Mouse (Mus musculus): ENCODE measurements around the gene Chst8.
A peak's percentile ranks its signal among the peaks of the same experiment; 100 is the strongest.

The Chst8 gene

GRCm38 (mm10) chr7:34667874-34668273 is 144.6 kb downstream of the Chst8 start:
- DNase-seq (ENCODE audit: low spot score), result no peak

GRCm38 (mm10) chr7:34663145-34663544 is 149.4 kb downstream of the Chst8 start:
- no peak for DNase-seq (ENCODE audit: low spot score)

- no peak for DNase-seq (ENCODE audit: low spot score)
These were observed 150.3 kb downstream of the Chst8 start for GRCm38 (mm10) chr7:34662227-34662626.

- DNase-seq (ENCODE audit: low spot score), result no peak
These were observed 153.0 kb downstream of the Chst8 start for GRCm38 (mm10) chr7:34659386-34660085.

- DNase-seq (ENCODE audit: low spot score), result no peak
These were observed 155.9 kb downstream of the Chst8 start, which contains the start of gene Kctd15 for GRCm38 (mm10) chr7:34656632-34657031. TSS of gene Kctd15 (minus strand) at chr7:34656732.

GRCm38 (mm10) chr7:34655086-34655839 is 157.2 kb downstream of the Chst8 start:
- DNase-seq (ENCODE audit: low spot score), result peak; percentile 96

GRCm38 (mm10) chr7:34654441-34655085 is 157.9 kb downstream of the Chst8 start:
- DNase-seq (ENCODE audit: low spot score), result peak; percentile 75

GRCm38 (mm10) chr7:34653731-34654440 is 158.6 kb downstream of the Chst8 start:
- peak; percentile 67 for DNase-seq (ENCODE audit: low spot score)

GRCm38 (mm10) chr7:34652751-34653502 is 159.6 kb downstream of the Chst8 start:
- DNase-seq (ENCODE audit: low spot score), result peak; percentile 65

- DNase-seq (ENCODE audit: low spot score), result no peak
These were observed 161.1 kb downstream of the Chst8 start for GRCm38 (mm10) chr7:34651381-34651780.

- peak; percentile 65 for DNase-seq (ENCODE audit: low spot score)
These were observed 165.5 kb downstream of the Chst8 start for GRCm38 (mm10) chr7:34647052-34647451.

- DNase-seq (ENCODE audit: low spot score), result no peak
These were observed 166.2 kb downstream of the Chst8 start for GRCm38 (mm10) chr7:34646144-34646795.

GRCm38 (mm10) chr7:34645623-34646022 is 166.9 kb downstream of the Chst8 start:
- DNase-seq (ENCODE audit: low spot score), result no peak

- no peak for DNase-seq (ENCODE audit: low spot score)
These were observed 167.9 kb downstream of the Chst8 start for GRCm38 (mm10) chr7:34644591-34644990.

- no peak for DNase-seq (ENCODE audit: low spot score)
These were observed 169.2 kb downstream of the Chst8 start for GRCm38 (mm10) chr7:34643329-34643728.

GRCm38 (mm10) chr7:34641968-34642367 is 170.5 kb downstream of the Chst8 start:
- DNase-seq (ENCODE audit: low spot score), result no peak

GRCm38 (mm10) chr7:34639798-34640197 is 172.7 kb downstream of the Chst8 start:
- DNase-seq (ENCODE audit: low spot score), result no peak

- DNase-seq (ENCODE audit: low spot score), result no peak
These were observed 175.8 kb downstream of the Chst8 start for GRCm38 (mm10) chr7:34636661-34637060.

- DNase-seq (ENCODE audit: low spot score), result no peak
These were observed 179.4 kb downstream of the Chst8 start for GRCm38 (mm10) chr7:34632966-34633742.

Data from testis, postnatal 10 days (tissue).